Mouse (Mus musculus) monocyte, adult 2 months (primary cell): ENCODE measurements around the gene Ebi3.
"Not testable (repeated sequence)": the region's sequence is repeated elsewhere in the genome, so short reads cannot be mapped to it uniquely, and the experiment has no call there.

ENCODE experiments used
- DNase-seq, 2 experiments: peaks; one replicate each; pipeline ENCODE4 v3.0.0; 2022; ENCODE audit warnings: low spot score in 2 of 2, low read depth in 1 of 2

Gene Ebi3

GRCm38 (mm10) chr17:55952447-55953027 is at the start of gene Ebi3:
Gene Ebi3 (plus strand): TSS chr17:55952640.
- peak in 1 of 2 experiments; percentile 62 for DNase-seq

GRCm38 (mm10) chr17:55903087-55903486 is 49.4 kb upstream of the Ebi3 start:
- DNase-seq, result no peak

GRCm38 (mm10) chr17:55903687-55904086 is 48.8 kb upstream of the Ebi3 start:
- no peak for DNase-seq

- DNase-seq, result no peak
Observed at GRCm38 (mm10) chr17:55904131-55904530, 48.3 kb upstream of the Ebi3 start.

- no peak for DNase-seq
Observed at GRCm38 (mm10) chr17:55906669-55907068, 45.8 kb upstream of the Ebi3 start.

GRCm38 (mm10) chr17:55931553-55932502 is 20.6 kb upstream of the Ebi3 start:
- DNase-seq, result no peak

GRCm38 (mm10) chr17:55932635-55933034 is 19.8 kb upstream of the Ebi3 start:
- no peak for DNase-seq

GRCm38 (mm10) chr17:55933191-55933590 is 19.2 kb upstream of the Ebi3 start:
- DNase-seq, result no peak

GRCm38 (mm10) chr17:55944387-55944865 is 8.0 kb upstream of the Ebi3 start:
- not testable (repeated sequence) for DNase-seq

GRCm38 (mm10) chr17:55944866-55945682 is 7.4 kb upstream of the Ebi3 start:
- DNase-seq, result peak; percentile 72 to 77

- no peak for DNase-seq
Observed at GRCm38 (mm10) chr17:55945696-55946095, 6.7 kb upstream of the Ebi3 start.

- no peak for DNase-seq
Observed at GRCm38 (mm10) chr17:55948647-55949046, 3.8 kb upstream of the Ebi3 start.

GRCm38 (mm10) chr17:55949400-55949799 is 3.0 kb upstream of the Ebi3 start, which contains the start of gene Zfp119b:
Gene Zfp119b (minus strand): TSS chr17:55949500.
- DNase-seq, result no peak

GRCm38 (mm10) chr17:55950601-55951000 is 1.8 kb upstream of the Ebi3 start:
- no peak for DNase-seq

GRCm38 (mm10) chr17:55952041-55952440 is 399 bp upstream of the Ebi3 start:
- no peak for DNase-seq

GRCm38 (mm10) chr17:55953751-55954150 is 1.3 kb downstream of the Ebi3 start:
- no peak for DNase-seq

- no peak for DNase-seq
Observed at GRCm38 (mm10) chr17:55954229-55954628, 1.8 kb downstream of the Ebi3 start.

- DNase-seq, result no peak
Observed at GRCm38 (mm10) chr17:55956129-55956528, 3.7 kb downstream of the Ebi3 start.

GRCm38 (mm10) chr17:55956591-55956990 is 4.2 kb downstream of the Ebi3 start:
- no peak for DNase-seq

GRCm38 (mm10) chr17:55957168-55957567 is 4.7 kb downstream of the Ebi3 start:
- DNase-seq, result peak in 1 of 2 experiments; percentile 49
